Mouse (Mus musculus) erythroblast, embryonic 14.5 days (primary cell): Measurements from ENCODE around the gene Aoc1. TPM values are rescaled to one million over a fixed set of nuclear protein-coding genes. Genes with fewer than 3 reads are reported as not detected.

Experiments used
- H3K27me3 ChIP-seq: 2 replicates; pipeline ENCODE4 v1.6.1; 2012; ENCODE audit warnings: inconsistent platforms; ENCODE audit not compliant: control insufficient read depth
- H3K36me3 ChIP-seq: 2 replicates; pipeline ENCODE4 v1.6.1; 2012; ENCODE audit warnings: mild to moderate bottlenecking, inconsistent platforms; ENCODE audit not compliant: control insufficient read depth
- H3K4me1 ChIP-seq: 2 replicates; pipeline ENCODE4 v1.6.1; 2012; ENCODE audit warnings: inconsistent platforms; ENCODE audit not compliant: control insufficient read depth
- H3K4me3 ChIP-seq: replicated peaks from 2 replicates; pipeline ENCODE3; 2012; ENCODE audit warnings: moderate library complexity, mild to moderate bottlenecking, inconsistent platforms
- H3K9me3 ChIP-seq: 2 replicates; pipeline ENCODE4 v1.6.1; 2012; ENCODE audit warnings: low read length, inconsistent platforms, mixed read lengths; ENCODE audit not compliant: control insufficient read depth
- GATA1 ChIP-seq: IDR thresholded peaks from 2 replicates; pipeline ENCODE4 v1.6.1; 2012; ENCODE audit warnings: low read length, inconsistent platforms, mixed read lengths
- TAL1 ChIP-seq: IDR thresholded peaks from 3 replicates; pipeline ENCODE4 v1.6.1; 2012; ENCODE audit warnings: low read length, inconsistent platforms, mixed read lengths
- polyA plus RNA-seq: library from polyadenylated mRNA; stranded (reverse); fragments of >175 nt; gene quantifications from 2 replicates; pipeline ENCODE4 v1.2.3, GENCODE M21; 2012

The Aoc1 gene
- polyA plus RNA-seq, 1 experiment: not detected

- Histone ChIP-seq H3K4me3 (no peak overlapping the region), H3K9me3 (no peaks in the 10 kb centered on the region), H3K36me3 (peaks cover 10% of the 10 kb centered on the region; the same call in 1 of the 2 replicates), H3K4me1 (no peaks in the 10 kb centered on the region), H3K27me3 (no peaks in the 10 kb centered on the region)
- TF ChIP-seq TAL1: no peak
- TF ChIP-seq GATA1: no peak
Measured at GRCm38 (mm10) chr6:48837516-48837915, 35.2 kb upstream of the Aoc1 start.

- Histone ChIP-seq H3K27me3 (no peaks in the 10 kb centered on the region), H3K4me1 (no peaks in the 10 kb centered on the region), H3K4me3 (no peak overlapping the region), H3K9me3 (no peaks in the 10 kb centered on the region), H3K36me3 (peaks cover 7% of the 10 kb centered on the region; the same call in 1 of the 2 replicates)
- no peak for TF ChIP-seq TAL1
- no peak for TF ChIP-seq GATA1
Measured at GRCm38 (mm10) chr6:48838321-48839080, 34.2 kb upstream of the Aoc1 start.

GRCm38 (mm10) chr6:48840371-48840969, 32.2 kb upstream of the Aoc1 start, which contains the start of gene Tmem176a:
Gene Tmem176a (plus strand): TSS chr6:48840919.
- H3K9me3 ChIP-seq: no peaks in the 10 kb centered on the region
- H3K27me3 ChIP-seq: no peaks in the 10 kb centered on the region
- peaks cover 1% of the 10 kb centered on the region; the same call in 1 of the 2 replicates for H3K36me3 ChIP-seq
- H3K4me1 ChIP-seq: no peaks in the 10 kb centered on the region
- peak within 1 kb of the TSS; percentile 52 for H3K4me3 ChIP-seq
- TF ChIP-seq TAL1 (no peak), GATA1 (no peak)

- Histone ChIP-seq H3K27me3 (no peaks in the 10 kb centered on the region), H3K9me3 (no peaks in the 10 kb centered on the region), H3K4me3 (peak within 1 kb of the TSS; percentile 52), H3K4me1 (no peaks in the 10 kb centered on the region), H3K36me3 (no peaks in the 10 kb centered on the region; the same call in 1 of the 2 replicates)
- TF ChIP-seq TAL1 (no peak), GATA1 (no peak)
Measured at GRCm38 (mm10) chr6:48840973-48841625, 31.6 kb upstream of the Aoc1 start, which contains the start of gene Tmem176b. Gene Tmem176b (minus strand): TSS chr6:48841496.

GRCm38 (mm10) chr6:48842111-48842842, 30.4 kb upstream of the Aoc1 start:
- no peaks in the 10 kb centered on the region for H3K4me1 ChIP-seq
- H3K36me3 ChIP-seq: no peaks in the 10 kb centered on the region; the same call in 1 of the 2 replicates
- no peaks in the 10 kb centered on the region for H3K9me3 ChIP-seq
- TF ChIP-seq GATA1 (no peak), TAL1 (no peak)
- H3K27me3 ChIP-seq: no peaks in the 10 kb centered on the region
- peak overlapping the region; percentile 52 for H3K4me3 ChIP-seq

GRCm38 (mm10) chr6:48845086-48845485, 27.6 kb upstream of the Aoc1 start:
- Histone ChIP-seq H3K27me3 (no peaks in the 10 kb centered on the region), H3K4me1 (no peaks in the 10 kb centered on the region), H3K36me3 (no peaks in the 10 kb centered on the region; the same call in 1 of the 2 replicates), H3K9me3 (no peaks in the 10 kb centered on the region), H3K4me3 (no peak overlapping the region)
- TF ChIP-seq GATA1: no peak
- no peak for TF ChIP-seq TAL1

GRCm38 (mm10) chr6:48851820-48852491, 20.7 kb upstream of the Aoc1 start:
- no peak overlapping the region for H3K4me3 ChIP-seq
- no peaks in the 10 kb centered on the region for H3K36me3 ChIP-seq
- TF ChIP-seq TAL1 (no peak), GATA1 (no peak)
- no peaks in the 10 kb centered on the region for H3K4me1 ChIP-seq
- H3K9me3 ChIP-seq: no peaks in the 10 kb centered on the region
- peaks cover 4% of the 10 kb centered on the region for H3K27me3 ChIP-seq

- peaks cover 4% of the 10 kb centered on the region for H3K27me3 ChIP-seq
- no peaks in the 10 kb centered on the region for H3K9me3 ChIP-seq
- TF ChIP-seq TAL1: no peak
- no peak for TF ChIP-seq GATA1
- H3K4me1 ChIP-seq: no peaks in the 10 kb centered on the region
- H3K36me3 ChIP-seq: no peaks in the 10 kb centered on the region
- no peak overlapping the region for H3K4me3 ChIP-seq
Measured at GRCm38 (mm10) chr6:48854155-48854554, 18.5 kb upstream of the Aoc1 start.
